Mouse (Mus musculus) MEL (cell line): ENCODE measurements at regions not wholly inside any gene's neighbourhood (a gene's known extent, or its start where the extent isn't known, plus 50 kb on each side); places are given as distances from the start of the nearest gene placed in this dataset.
A peak's percentile ranks its signal among the peaks of the same experiment; 100 is the strongest.

Experiments
- CHD2 ChIP-seq: IDR thresholded peaks from 2 replicates; pipeline ENCODE4 v1.6.1; 2011; ENCODE audit warnings: low read length, improper control_type of control experiment
- CTCF ChIP-seq, 3 experiments: IDR thresholded peaks in 2 of 3; conservative IDR thresholded peaks in 1 of 3; 2 replicates each; pipeline ENCODE4 v1.5.1; 2011 to 2012; ENCODE audit warnings: low read length in 3 of 3, low read depth in 2 of 3, mild to moderate bottlenecking in 2 of 3, improper control_type of control experiment in 1 of 3, inconsistent platforms in 1 of 3, mixed read lengths in 1 of 3, moderate library complexity in 1 of 3; ENCODE audit not compliant: control insufficient read depth in 1 of 3, insufficient read depth in 1 of 3, poor library complexity in 1 of 3, severe bottlenecking in 1 of 3
- ELF1 ChIP-seq: IDR thresholded peaks from 2 replicates; pipeline ENCODE4 v1.6.1; 2014; ENCODE audit warnings: low read depth, mild to moderate bottlenecking, inconsistent platforms, low read length, improper control_type of control experiment, moderate library complexity
- GATA1 ChIP-seq: IDR thresholded peaks from 2 replicates; pipeline ENCODE4 v1.6.1; 2011; ENCODE audit warnings: low read depth, low read length, improper control_type of control experiment
- MAFK ChIP-seq: IDR thresholded peaks from 2 replicates; pipeline ENCODE4 v1.6.1; 2011; ENCODE audit warnings: low read depth, mild to moderate bottlenecking, low read length, improper control_type of control experiment, borderline replicate concordance
- MAX ChIP-seq: IDR thresholded peaks from 2 replicates; pipeline ENCODE4 v1.6.1; 2011; ENCODE audit warnings: low read length, improper control_type of control experiment
- MAZ ChIP-seq: IDR thresholded peaks from 2 replicates; pipeline ENCODE4 v1.6.1; 2012; ENCODE audit warnings: low read depth, mild to moderate bottlenecking, inconsistent platforms, low read length, improper control_type of control experiment
- MYC ChIP-seq: IDR thresholded peaks from 2 replicates; pipeline ENCODE4 v1.6.1; 2011; ENCODE audit warnings: low read depth, mild to moderate bottlenecking, low read length, improper control_type of control experiment, moderate library complexity
- POLR2A ChIP-seq, 2 experiments: IDR thresholded peaks; 2 replicates each; pipeline ENCODE4 v1.6.1; 2011 to 2012; ENCODE audit warnings: low read length in 2 of 2, mild to moderate bottlenecking in 2 of 2, control low read depth in 1 of 2, improper control_type of control experiment in 1 of 2, low read depth in 1 of 2, moderate library complexity in 1 of 2; ENCODE audit not compliant: control insufficient read depth in 1 of 2, insufficient read depth in 1 of 2, poor library complexity in 1 of 2
- POLR2AphosphoS2 ChIP-seq: IDR thresholded peaks from 2 replicates; pipeline ENCODE4 v1.6.1; 2011; ENCODE audit warnings: low read length, improper control_type of control experiment
- TBP ChIP-seq: IDR thresholded peaks from 2 replicates; pipeline ENCODE4 v1.8.0; 2011; ENCODE audit warnings: low read depth, low read length, improper control_type of control experiment
- USF2 ChIP-seq, 2 experiments: IDR thresholded peaks; 2 replicates each; pipeline ENCODE4 v1.6.1; 2011 to 2012; ENCODE audit warnings: improper control_type of control experiment in 2 of 2, low read length in 2 of 2, borderline replicate concordance in 1 of 2, inconsistent platforms in 1 of 2, low read depth in 1 of 2, mild to moderate bottlenecking in 1 of 2; ENCODE audit not compliant: insufficient read depth in 1 of 2
- ZKSCAN1 ChIP-seq: IDR thresholded peaks from 2 replicates; pipeline ENCODE4 v1.6.1; 2012; ENCODE audit warnings: low read depth, mild to moderate bottlenecking, inconsistent platforms, low read length, improper control_type of control experiment, moderate library complexity

DNA sequence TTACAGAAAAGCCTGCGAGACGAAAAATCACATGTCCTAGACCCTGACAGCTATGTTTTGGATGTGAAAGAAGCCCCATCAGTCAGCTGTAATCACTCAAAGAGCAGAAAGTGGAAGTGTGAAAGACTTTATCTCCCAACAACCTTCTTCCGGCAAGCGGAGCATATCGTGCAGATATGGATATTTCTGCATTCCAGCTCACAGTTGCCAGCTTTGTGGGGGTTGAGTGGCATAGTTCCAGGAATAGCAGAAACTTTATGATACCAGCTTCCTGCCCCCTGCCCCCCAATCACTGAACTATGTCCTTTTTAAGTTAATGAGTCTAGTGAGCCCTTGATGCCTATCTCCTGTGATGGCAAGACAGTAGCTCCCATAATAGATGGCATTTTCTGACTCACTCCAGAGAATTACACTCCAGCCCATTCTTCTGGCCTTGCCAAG, 72.9 kb upstream of the Spred1 start:
- TF ChIP-seq CHD2 = peak; percentile 47; the same call in 1 of the 2 replicates
- peak; percentile 73 for TF ChIP-seq MAZ
- TF ChIP-seq CTCF (IDR thresholded peaks at IDR 0.05 in 2 of 3, conservative IDR thresholded peaks at IDR 0.05 in 1 of 3; ENCODE audit: control insufficient read depth in 1 of 3, insufficient read depth in 1 of 3, low read depth in 2 of 3, low read length in 3 of 3, poor library complexity in 1 of 3, severe bottlenecking in 1 of 3) = no peak
- peak; percentile 98 for TF ChIP-seq GATA1
- TF ChIP-seq TBP = peak; percentile 20; the same call in 1 of the 2 replicates
- TF ChIP-seq POLR2AphosphoS2 = no peak
- TF ChIP-seq MAFK = peak; percentile 74; the same call in 1 of the 2 replicates
- no peak for TF ChIP-seq POLR2A (IDR thresholded peaks at IDR 0.05; ENCODE audit: control insufficient read depth in 1 of 2, insufficient read depth in 1 of 2, low read depth in 1 of 2, low read length in 2 of 2, poor library complexity in 1 of 2)
- peak; percentile 44; the same call in 1 of the 2 replicates for TF ChIP-seq ELF1
- TF ChIP-seq USF2 (IDR thresholded peaks at IDR 0.05; ENCODE audit: borderline replicate concordance in 1 of 2, insufficient read depth in 1 of 2, low read depth in 1 of 2, low read length in 2 of 2) = no peak
- TF ChIP-seq MAX = peak; percentile 73
- peak; percentile 72 for TF ChIP-seq MYC
- TF ChIP-seq ZKSCAN1 = no peak
